Mouse (Mus musculus): ENCODE results near the gene Dyrk2. TPM values are rescaled to one million over a fixed set of nuclear protein-coding genes. Genes with fewer than 3 reads are reported as not detected.
A peak's percentile ranks its signal among the peaks of the same experiment; 100 is the strongest.

The Dyrk2 gene
- polyA plus RNA-seq, 2 experiments, result 1.8 to 3.0 TPM

- no peak for TF ChIP-seq EP300 (IDR thresholded peaks at IDR 0.05; ENCODE audit: low read depth)
- WGBS (ENCODE audit: insufficient replicate concordance), result 54% methylated on average over 7 of the region's 7 CpGs
- Histone ChIP-seq H3K4me3 (ENCODE audit: insufficient read depth in 1 of 2, low read depth in 2 of 2, low read length in 2 of 2) (no peak overlapping the region), H3K27ac (no peak overlapping the region), H3K4me1 (replicated peaks; ENCODE audit: control insufficient read depth in 2 of 2, insufficient read depth in 2 of 2, low read length in 1 of 2) (0 out of 4 replicates have a peak, but pooled peaks cover 0 to 2% of the 10 kb centered on the region in 2 experiments), H3K27me3 (ENCODE audit: control insufficient read depth, insufficient read depth, low read length) (no peaks in the 10 kb centered on the region), H3K9ac (replicated peaks) (no peak overlapping the region), H3K9me3 (ENCODE audit: control insufficient read depth, low read length) (no peaks in the 10 kb centered on the region), H3K36me3 (replicated peaks; ENCODE audit: control insufficient read depth, insufficient read depth, low read depth) (no peaks in the 10 kb centered on the region), H3K4me2 (ENCODE audit: low read depth) (no peak overlapping the region)
- ATAC-seq (ENCODE audit: insufficient read depth) (no peak), DNase-seq (ENCODE audit: low read depth in 3 of 3, low spot score in 3 of 3) (no peak)
These were observed 49.1 kb downstream of the Dyrk2 start for GRCm38 (mm10) chr10:118820901-118821300.

GRCm38 (mm10) chr10:118819846-118820245 is 50.2 kb downstream of the Dyrk2 start:
- Histone ChIP-seq H3K9ac (replicated peaks) (no peak overlapping the region), H3K4me2 (ENCODE audit: low read depth) (no peak overlapping the region), H3K36me3 (replicated peaks; ENCODE audit: control insufficient read depth, insufficient read depth, low read depth) (no peaks in the 10 kb centered on the region), H3K27me3 (ENCODE audit: control insufficient read depth, insufficient read depth, low read length) (no peaks in the 10 kb centered on the region), H3K27ac (no peak overlapping the region), H3K9me3 (ENCODE audit: control insufficient read depth, low read length) (no peaks in the 10 kb centered on the region), H3K4me1 (replicated peaks; ENCODE audit: control insufficient read depth in 2 of 2, insufficient read depth in 2 of 2, low read length in 1 of 2) (0 out of 4 replicates have a peak, but pooled peaks cover 0 to 2% of the 10 kb centered on the region in 2 experiments), H3K4me3 (ENCODE audit: insufficient read depth in 1 of 2, low read depth in 2 of 2, low read length in 2 of 2) (no peak overlapping the region)
- DNase-seq (ENCODE audit: low read depth in 3 of 3, low spot score in 3 of 3), result no peak
- TF ChIP-seq EP300 (IDR thresholded peaks at IDR 0.05; ENCODE audit: low read depth) (no peak), CTCF (IDR thresholded peaks at IDR 0.05; ENCODE audit: low read depth) (no peak)
- ATAC-seq (ENCODE audit: insufficient read depth), result no peak
- WGBS (ENCODE audit: insufficient replicate concordance), result 43% methylated on average over 4 of the region's 4 CpGs

- ATAC-seq (ENCODE audit: insufficient read depth) (no peak), DNase-seq (ENCODE audit: low read depth in 3 of 3, low spot score in 3 of 3) (no peak)
These were observed 52.9 kb downstream of the Dyrk2 start for GRCm38 (mm10) chr10:118817089-118817488.

DNA sequence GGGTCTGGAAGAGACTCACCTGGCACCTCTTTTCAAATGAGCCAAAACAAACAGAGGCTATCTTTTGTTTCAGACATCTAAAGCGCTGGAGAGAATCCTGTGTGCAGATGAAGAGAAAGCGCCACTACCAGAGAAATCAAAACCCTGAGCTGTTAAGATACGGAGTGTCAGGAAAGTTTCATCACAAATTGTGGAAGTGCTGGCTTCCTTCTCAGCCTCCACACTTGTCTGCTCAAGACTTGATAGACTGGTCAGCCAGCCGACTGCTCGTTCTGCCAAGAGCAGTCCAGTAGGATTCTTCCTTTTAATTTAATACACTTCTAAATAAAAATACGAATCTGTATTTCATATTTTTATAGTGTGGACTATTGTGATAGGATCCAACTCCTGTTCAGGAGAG is 58.1 kb downstream of the Dyrk2 start:
- no peak overlapping the region for H3K4me2 ChIP-seq (ENCODE audit: low read depth)
- no peaks in the 10 kb centered on the region for H3K9me3 ChIP-seq (ENCODE audit: control insufficient read depth, low read length)
- H3K9ac ChIP-seq (replicated peaks), result no peak overlapping the region
- H3K27me3 ChIP-seq (ENCODE audit: control insufficient read depth, insufficient read depth, low read length), result no peaks in the 10 kb centered on the region
- H3K4me3 ChIP-seq (ENCODE audit: insufficient read depth in 1 of 2, low read depth in 2 of 2, low read length in 2 of 2), result no peak overlapping the region
- DNase-seq (ENCODE audit: low read depth in 3 of 3, low spot score in 3 of 3) (no peak), ATAC-seq (ENCODE audit: insufficient read depth) (no peak)
- no peak for TF ChIP-seq EP300 (IDR thresholded peaks at IDR 0.05; ENCODE audit: low read depth)
- no peak for TF ChIP-seq CTCF (IDR thresholded peaks at IDR 0.05; ENCODE audit: low read depth)
- H3K27ac ChIP-seq, result no peak overlapping the region
- peaks cover 0 to 8% of the 10 kb centered on the region in 2 experiments; a peak in 2 of 4 replicates for H3K4me1 ChIP-seq (replicated peaks; ENCODE audit: control insufficient read depth in 2 of 2, insufficient read depth in 2 of 2, low read length in 1 of 2)
- no peaks in the 10 kb centered on the region for H3K36me3 ChIP-seq (replicated peaks; ENCODE audit: control insufficient read depth, insufficient read depth, low read depth)
- 24% methylated on average over 6 of the region's 6 CpGs for WGBS (ENCODE audit: insufficient replicate concordance)

More at GRCm38 (mm10) chr10:118817089-118817488, 52.9 kb downstream of the Dyrk2 start:
- 66% methylated on average over 6 of the region's 6 CpGs for WGBS (ENCODE audit: insufficient replicate concordance)
- Histone ChIP-seq H3K36me3 (replicated peaks; ENCODE audit: control insufficient read depth, insufficient read depth, low read depth) (no peaks in the 10 kb centered on the region), H3K9me3 (ENCODE audit: control insufficient read depth, low read length) (no peaks in the 10 kb centered on the region), H3K4me1 (replicated peaks; ENCODE audit: control insufficient read depth in 2 of 2, insufficient read depth in 2 of 2, low read length in 1 of 2) (0 out of 4 replicates have a peak, but pooled peaks cover 0 to 2% of the 10 kb centered on the region in 2 experiments), H3K27me3 (ENCODE audit: control insufficient read depth, insufficient read depth, low read length) (no peaks in the 10 kb centered on the region), H3K27ac (no peak overlapping the region), H3K9ac (replicated peaks) (no peak overlapping the region), H3K4me3 (ENCODE audit: insufficient read depth in 1 of 2, low read depth in 2 of 2, low read length in 2 of 2) (no peak overlapping the region), H3K4me2 (ENCODE audit: low read depth) (no peak overlapping the region)
- TF ChIP-seq EP300 (IDR thresholded peaks at IDR 0.05; ENCODE audit: low read depth), result no peak
- TF ChIP-seq CTCF (IDR thresholded peaks at IDR 0.05; ENCODE audit: low read depth), result no peak

DNA sequence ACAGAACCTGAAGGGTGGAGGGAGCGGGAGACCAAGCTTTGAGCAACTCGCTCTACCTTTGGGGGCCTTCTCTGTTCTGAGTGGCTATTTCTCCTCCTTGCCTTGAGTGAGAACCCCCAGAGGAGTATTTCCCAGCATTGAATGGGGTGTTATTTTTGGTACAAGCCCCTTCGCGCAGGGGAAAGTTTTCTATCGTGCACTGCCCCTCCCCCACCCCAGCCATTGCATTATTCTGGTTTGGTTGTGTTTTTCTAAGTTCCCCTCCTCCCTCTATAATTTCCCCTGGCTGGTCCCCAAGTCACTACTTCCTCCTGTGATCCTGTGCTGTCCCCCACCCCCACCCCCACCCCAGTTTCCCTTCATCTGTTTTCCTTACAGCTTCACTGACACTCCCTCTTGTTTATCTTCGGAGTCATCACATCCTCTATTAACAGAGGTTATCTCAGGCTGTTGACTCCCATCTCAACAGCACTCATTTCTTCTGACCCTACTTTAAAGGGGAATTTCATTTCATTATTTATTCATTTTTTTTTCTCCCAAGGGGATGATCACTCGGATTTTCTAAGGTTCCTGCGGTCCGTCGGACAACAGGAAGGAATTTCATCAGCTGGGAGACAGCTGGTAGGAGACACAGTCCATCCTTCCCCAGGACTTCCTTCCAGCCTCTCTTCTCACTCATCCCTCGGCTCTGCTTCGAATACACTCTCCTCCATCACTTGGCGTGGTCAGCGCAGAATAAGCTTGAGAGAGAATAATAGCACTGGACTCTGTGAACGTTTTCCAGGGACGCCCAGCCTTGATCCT is 58.9 kb downstream of the Dyrk2 start:
- Histone ChIP-seq H3K4me3 (ENCODE audit: insufficient read depth in 1 of 2, low read depth in 2 of 2, low read length in 2 of 2) (no peak overlapping the region), H3K9me3 (ENCODE audit: control insufficient read depth, low read length) (no peaks in the 10 kb centered on the region), H3K36me3 (replicated peaks; ENCODE audit: control insufficient read depth, insufficient read depth, low read depth) (no peaks in the 10 kb centered on the region), H3K27me3 (ENCODE audit: control insufficient read depth, insufficient read depth, low read length) (no peaks in the 10 kb centered on the region), H3K4me1 (replicated peaks; ENCODE audit: control insufficient read depth in 2 of 2, insufficient read depth in 2 of 2, low read length in 1 of 2) (peaks cover 0 to 8% of the 10 kb centered on the region in 2 experiments; a peak in 2 of 4 replicates), H3K4me2 (ENCODE audit: low read depth) (no peak overlapping the region), H3K9ac (replicated peaks) (no peak overlapping the region), H3K27ac (no peak overlapping the region)
- TF ChIP-seq CTCF (IDR thresholded peaks at IDR 0.05; ENCODE audit: low read depth) (no peak), EP300 (IDR thresholded peaks at IDR 0.05; ENCODE audit: low read depth) (no peak)
- DNase-seq (ENCODE audit: low read depth in 3 of 3, low spot score in 3 of 3) (no peak), ATAC-seq (ENCODE audit: insufficient read depth) (0 out of 2 replicates have a peak, but pooled peaks have one; percentile 13)
- WGBS (ENCODE audit: insufficient replicate concordance), result 14% methylated on average over 16 of the region's 16 CpGs

Data from liver, embryonic 14.5 days (tissue).